Mouse (Mus musculus) liver, embryonic 11.5 days (tissue): Measurements from ENCODE around the gene Spsb2. TPM values are rescaled to one million over a fixed set of nuclear protein-coding genes. Genes with fewer than 3 reads are reported as not detected.
A peak's percentile ranks its signal among the peaks of the same experiment; 100 is the strongest.

Experiments
- ATAC-seq: fragments of 200-750 bp; cut with Nextera tagmentation; replicated peaks from 2 replicates; pipeline ENCODE4 v1.8.0; 2017; ENCODE audit warnings: moderate number of reproducible peaks, mild to moderate bottlenecking, moderate TSS enrichment, moderate library complexity; ENCODE audit not compliant: low FRiP score
- DNase-seq: peaks from one replicate; pipeline ENCODE4 v3.0.0-alpha.2; 2017; ENCODE audit warnings: low spot score
- H3K27ac ChIP-seq: fragments of 300-500 bp; sonication (generic); 2 replicates; pipeline ENCODE4 v1.5.1; 2014; ENCODE audit warnings: mild to moderate bottlenecking, low read depth, low read length, control low read depth
- H3K27me3 ChIP-seq: fragments of 300-500 bp; sonication (generic); replicated peaks from 2 replicates; pipeline ENCODE4 v1.6.1; 2014; ENCODE audit warnings: low read length, mixed read lengths; ENCODE audit not compliant: control insufficient read depth, insufficient read depth
- H3K36me3 ChIP-seq: fragments of 300-500 bp; sonication (generic); 2 replicates; pipeline ENCODE4 v1.6.1; 2014; ENCODE audit warnings: mild to moderate bottlenecking, low read length, moderate library complexity, mixed read lengths; ENCODE audit not compliant: control insufficient read depth, insufficient read depth
- H3K4me1 ChIP-seq: fragments of 300-500 bp; sonication (generic); replicated peaks from 2 replicates; pipeline ENCODE4 v1.6.1; 2014; ENCODE audit warnings: low read length, mixed read lengths; ENCODE audit not compliant: control insufficient read depth, insufficient read depth
- H3K4me2 ChIP-seq: fragments of 300-500 bp; sonication (generic); 2 replicates; pipeline ENCODE4 v1.6.1; 2014; ENCODE audit warnings: mild to moderate bottlenecking, control low read depth, moderate library complexity
- H3K4me3 ChIP-seq: fragments of 300-500 bp; sonication (generic); 2 replicates; pipeline ENCODE4 v1.5.1; 2014; ENCODE audit warnings: low read depth, low read length, control low read depth
- H3K9ac ChIP-seq: fragments of 300-500 bp; sonication (generic); 2 replicates; pipeline ENCODE4 v1.6.1; 2014; ENCODE audit warnings: low read depth, low read length, control low read depth
- H3K9me3 ChIP-seq: fragments of 300-500 bp; sonication (generic); 2 replicates; pipeline ENCODE4 v1.6.1; 2016; ENCODE audit warnings: low read length, inconsistent platforms, mixed read lengths; ENCODE audit not compliant: control insufficient read depth
- WGBS: fragments of 180-500 bp; shearing (Covaris S2); extraction: QIAGEN DNeasy Blood & Tissue Kit; methylation state at CpG from one replicate; pipeline ENCODE4 v1.1.7; 2014; 5-methylcytosine and 5-hydroxymethylcytosine counted together
- polyA plus RNA-seq: library from polyadenylated mRNA; unstranded; fragments of >200 nt; fragmentation: Nextera tagmentation; extraction: Ambion mirVana; gene quantifications from 2 replicates; pipeline ENCODE4 v1.2.1, GENCODE M21; 2014

The Spsb2 gene
- polyA plus RNA-seq, 1 experiment from 2014 or later, result 10.4 TPM

DNA sequence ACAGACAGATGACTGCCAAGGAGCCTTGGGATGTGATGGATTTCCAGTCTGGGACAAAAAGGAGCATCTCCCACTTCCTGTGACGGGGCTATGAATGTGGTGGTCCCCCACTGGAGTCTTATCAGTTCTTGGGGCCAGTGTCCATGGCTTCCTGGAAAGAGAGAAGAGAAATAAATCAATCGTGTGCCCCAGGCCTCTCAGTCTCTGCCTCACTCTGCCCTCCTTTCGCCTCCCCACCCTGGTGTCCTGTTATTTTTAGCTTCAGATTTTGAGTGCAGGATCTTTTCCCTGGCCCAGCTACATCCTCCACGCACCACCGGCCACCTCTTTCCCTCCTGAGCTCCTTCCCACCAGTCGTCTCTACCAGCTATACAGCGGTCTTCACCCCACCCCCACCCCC is 38.4 kb upstream of the Spsb2 start:
- WGBS, result 22% methylated on average over 7 of the region's 7 CpGs
- Histone ChIP-seq H3K4me2 (peak overlapping the region; percentile 68; the same call in 1 of the 2 replicates), H3K36me3 (no peaks in the 10 kb centered on the region)

DNA sequence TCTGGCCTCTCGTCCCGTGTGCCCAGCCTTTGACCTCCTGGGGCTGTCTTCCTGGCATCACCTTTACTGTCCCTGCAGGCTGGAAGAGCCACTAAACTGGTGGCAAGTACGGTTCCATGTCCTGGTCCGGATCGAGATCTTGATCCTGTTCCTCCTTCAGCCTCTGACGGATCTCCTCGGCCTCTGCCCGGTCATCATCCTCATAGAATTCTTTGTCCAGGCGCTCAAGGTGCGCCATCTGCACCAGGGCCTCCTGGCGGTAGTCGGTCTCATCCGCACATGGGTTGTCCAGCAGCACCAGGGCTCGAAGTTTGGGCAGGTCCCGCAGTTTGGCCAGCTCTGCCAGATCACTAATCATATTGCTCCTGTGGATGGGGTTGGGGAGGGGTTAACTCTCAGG is 38.0 kb upstream of the Spsb2 start:
- Histone ChIP-seq H3K27me3 (peaks cover 36% of the 10 kb centered on the region), H3K9ac (no peak overlapping the region), H3K9me3 (no peaks in the 10 kb centered on the region), H3K27ac (no peak overlapping the region), H3K4me3 (no peak overlapping the region), H3K36me3 (no peaks in the 10 kb centered on the region), H3K4me2 (no peak overlapping the region), H3K4me1 (peaks cover 25% of the 10 kb centered on the region)
- WGBS, result 72% methylated on average over 15 of the region's 15 CpGs
- DNase-seq (no peak), ATAC-seq (no peak)

More for the DNA sequence above, 38.4 kb upstream of the Spsb2 start:
- peak overlapping the region; percentile 53; the same call in 1 of the 2 replicates for H3K4me3 ChIP-seq
- H3K27me3 ChIP-seq, result peaks cover 36% of the 10 kb centered on the region
- H3K4me1 ChIP-seq, result peaks cover 25% of the 10 kb centered on the region
- no peak overlapping the region for H3K9ac ChIP-seq
- DNase-seq (no peak), ATAC-seq (no peak)
- no peak overlapping the region for H3K27ac ChIP-seq
- H3K9me3 ChIP-seq, result no peaks in the 10 kb centered on the region

DNA sequence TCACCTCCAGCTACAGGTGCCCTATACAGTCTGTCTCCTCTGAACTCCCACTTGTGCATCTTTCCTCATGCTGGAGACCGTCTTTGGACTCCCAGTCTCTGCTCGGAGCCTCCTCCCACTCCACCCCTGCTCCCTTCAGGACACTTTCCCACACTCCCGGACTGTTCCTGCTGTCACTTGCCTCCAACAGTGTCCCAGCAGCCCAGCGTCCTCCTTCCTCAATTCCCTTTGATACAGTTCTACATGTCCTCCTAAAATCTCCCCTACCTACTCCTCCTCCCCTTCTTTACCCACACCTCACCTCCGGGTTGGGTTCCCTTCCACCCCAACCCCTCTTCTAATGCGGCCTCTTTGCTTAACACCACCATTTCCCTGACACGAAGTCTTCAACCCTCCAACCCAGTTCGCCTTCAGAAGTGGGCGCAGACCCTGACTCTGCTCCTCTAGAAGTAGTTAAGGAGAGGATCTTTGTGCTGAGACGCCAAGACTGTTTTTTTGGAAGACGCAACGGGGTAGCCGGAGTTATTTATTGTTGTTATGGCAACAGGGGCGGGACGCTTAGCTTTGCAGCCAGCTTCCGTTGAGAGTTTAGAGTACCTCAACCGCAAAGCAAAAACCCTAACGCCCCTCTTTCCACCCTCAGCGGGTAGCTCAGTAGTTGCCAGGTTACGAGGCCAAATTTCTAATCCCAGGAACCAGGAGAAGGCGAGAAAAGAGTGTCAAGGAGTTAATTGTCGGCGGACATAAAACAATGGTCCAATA is 29.1 kb upstream of the Spsb2 start, which contains the start of gene Lrrc23:
Gene Lrrc23 (minus strand): TSS at position 506 of the 762 bp plus-strand sequence.
- H3K27me3 ChIP-seq, result peaks cover 32% of the 10 kb centered on the region
- no peaks in the 10 kb centered on the region for H3K9me3 ChIP-seq
- H3K27ac ChIP-seq, result no peak within 1 kb of the TSS
- H3K4me2 ChIP-seq, result peak within 1 kb of the TSS; percentile 66
- H3K9ac ChIP-seq, result no peak within 1 kb of the TSS
- H3K4me1 ChIP-seq, result no peaks in the 10 kb centered on the region
- 2% methylated on average over 23 of the region's 23 CpGs for WGBS
- DNase-seq, result peak; percentile 55
- peak within 1 kb of the TSS; percentile 41 for H3K4me3 ChIP-seq
- no peak for ATAC-seq
- no peaks in the 10 kb centered on the region for H3K36me3 ChIP-seq

GRCm38 (mm10) chr6:124779984-124780416 is 28.5 kb upstream of the Spsb2 start:
- Histone ChIP-seq H3K9ac (no peak overlapping the region), H3K27ac (no peak overlapping the region)
- WGBS, result 10% methylated on average over 10 of the region's 10 CpGs

GRCm38 (mm10) chr6:124780917-124781316 is 27.5 kb upstream of the Spsb2 start:
- ATAC-seq, result no peak
- Histone ChIP-seq H3K9me3 (no peaks in the 10 kb centered on the region), H3K27me3 (peaks cover 32% of the 10 kb centered on the region)

More at GRCm38 (mm10) chr6:124779984-124780416, 28.5 kb upstream of the Spsb2 start:
- no peaks in the 10 kb centered on the region for H3K36me3 ChIP-seq
- H3K27me3 ChIP-seq, result peaks cover 32% of the 10 kb centered on the region
- H3K4me1 ChIP-seq, result no peaks in the 10 kb centered on the region
- DNase-seq, result no peak
- no peaks in the 10 kb centered on the region for H3K9me3 ChIP-seq
- ATAC-seq, result no peak
- H3K4me3 ChIP-seq, result peak overlapping the region; percentile 41
- peak overlapping the region; percentile 66 for H3K4me2 ChIP-seq

DNA sequence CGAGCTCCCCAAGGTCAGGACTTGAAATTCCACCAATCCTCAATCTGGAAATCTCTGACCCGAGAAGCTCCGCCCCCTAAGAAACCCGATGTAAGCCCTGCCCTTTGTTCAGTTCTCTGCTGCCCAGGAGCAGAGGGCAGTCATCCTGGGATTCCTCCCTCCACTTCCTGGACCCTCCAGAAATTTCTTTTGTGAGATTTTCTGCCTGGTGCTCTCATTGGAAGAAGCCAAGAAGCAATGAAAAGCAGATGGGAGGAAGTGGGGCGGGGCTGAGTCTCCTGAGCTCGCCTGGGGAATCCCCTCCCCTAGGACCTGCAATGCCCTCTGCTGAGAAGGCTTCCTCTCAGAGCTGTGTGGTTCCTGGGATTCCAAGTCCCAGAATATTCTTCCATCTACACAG is 26.0 kb upstream of the Spsb2 start:
- peak overlapping the region; percentile 39; the same call in 1 of the 2 replicates for H3K4me2 ChIP-seq
- WGBS, result 22% methylated on average over 6 of the region's 6 CpGs
- H3K36me3 ChIP-seq, result no peaks in the 10 kb centered on the region
- ATAC-seq, result no peak
- peaks cover 32% of the 10 kb centered on the region for H3K27me3 ChIP-seq
- no peaks in the 10 kb centered on the region for H3K4me1 ChIP-seq
- no peaks in the 10 kb centered on the region for H3K9me3 ChIP-seq
- no peak for DNase-seq
- no peak overlapping the region for H3K27ac ChIP-seq
- peak overlapping the region; percentile 23 for H3K4me3 ChIP-seq
- H3K9ac ChIP-seq, result no peak overlapping the region

More at GRCm38 (mm10) chr6:124780917-124781316, 27.5 kb upstream of the Spsb2 start:
- no peak for DNase-seq
- no peaks in the 10 kb centered on the region for H3K4me1 ChIP-seq
- H3K36me3 ChIP-seq, result no peaks in the 10 kb centered on the region
- no peak overlapping the region for H3K9ac ChIP-seq
- H3K4me2 ChIP-seq, result no peak overlapping the region
- 85% methylated on average over 7 of the region's 7 CpGs for WGBS
- H3K4me3 ChIP-seq, result no peak overlapping the region
- no peak overlapping the region for H3K27ac ChIP-seq

DNA sequence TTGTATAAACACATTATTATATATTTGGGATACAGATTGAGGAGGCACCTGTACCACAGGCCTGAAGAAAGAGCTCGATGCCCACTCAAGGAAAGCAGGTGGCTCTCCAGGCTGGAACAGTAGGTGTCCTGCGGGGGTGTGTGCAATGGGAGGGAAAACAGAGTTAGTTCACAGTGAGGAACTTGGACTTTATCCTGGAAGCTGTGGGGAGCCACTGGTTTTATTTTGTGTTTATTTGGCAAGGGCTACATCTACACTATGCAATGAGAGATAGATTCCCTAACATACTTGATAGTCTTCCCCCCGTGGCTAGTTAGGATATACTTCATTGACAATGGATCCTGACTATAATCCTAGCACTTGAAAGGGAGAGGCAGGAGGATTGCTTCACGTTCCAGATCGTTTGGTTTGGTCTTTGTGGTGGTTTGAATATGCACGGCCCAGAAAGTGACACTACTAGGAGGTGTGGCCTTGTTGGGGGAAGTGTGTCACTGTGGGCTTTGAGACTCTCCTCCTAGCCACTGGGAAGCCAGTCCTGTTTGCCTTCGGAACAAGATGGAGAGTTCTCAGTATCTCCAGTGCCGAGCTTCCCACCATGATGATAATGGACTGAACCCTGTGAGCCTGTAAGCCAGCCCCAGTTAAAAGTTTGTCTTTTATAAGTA is 21.6 kb upstream of the Spsb2 start:
- no peaks in the 10 kb centered on the region for H3K9me3 ChIP-seq
- H3K27ac ChIP-seq, result no peak overlapping the region
- WGBS, result 47% methylated on average over 8 of the region's 8 CpGs
- H3K36me3 ChIP-seq, result no peaks in the 10 kb centered on the region
- no peaks in the 10 kb centered on the region; the same call in 1 of the 2 replicates for H3K4me1 ChIP-seq
- H3K9ac ChIP-seq, result no peak overlapping the region
- ATAC-seq (no peak), DNase-seq (no peak)
- no peaks in the 10 kb centered on the region for H3K27me3 ChIP-seq
- H3K4me2 ChIP-seq, result no peak overlapping the region
- H3K4me3 ChIP-seq, result no peak overlapping the region

- Histone ChIP-seq H3K27ac (no peak overlapping the region), H3K4me2 (no peak overlapping the region)
- no peak for DNase-seq
Observed at GRCm38 (mm10) chr6:124787722-124788121, 20.7 kb upstream of the Spsb2 start.

More at GRCm38 (mm10) chr6:124787722-124788121, 20.7 kb upstream of the Spsb2 start:
- Histone ChIP-seq H3K36me3 (no peaks in the 10 kb centered on the region), H3K27me3 (no peaks in the 10 kb centered on the region), H3K4me3 (no peak overlapping the region), H3K9ac (no peak overlapping the region), H3K4me1 (no peaks in the 10 kb centered on the region; the same call in 1 of the 2 replicates), H3K9me3 (no peaks in the 10 kb centered on the region)
- WGBS, result 77% methylated on average over 10 of the region's 10 CpGs
- no peak for ATAC-seq
